In genomic region chr17:6317339-6317985, GRCm38 (mm10) we compare ENCODE assay signal across 8 mouse cellular contexts. TPM values are rescaled to one million over a fixed set of nuclear protein-coding genes. Genes with fewer than 3 reads are reported as not detected.
DNase-seq lines count a peak whose midpoint lies in the region; ATAC-seq and TF ChIP-seq lines count a peak whose summit lies in the region.
"Not testable (repeated sequence)": the region's sequence is repeated elsewhere in the genome, so short reads cannot be mapped to it uniquely, and the experiment has no call there.

TSS of gene Dynlt1a (minus strand) at chr17:6317500.

- not testable (repeated sequence) for H3K27ac ChIP-seq in CH12.LX (ENCODE audit: insufficient read depth, low read depth); heart, embryonic 15.5 days; liver, embryonic 13.5 days; stomach, embryonic 14.5 days (ENCODE audit: low read length)
- H3K27ac ChIP-seq in forebrain, embryonic 10.5 days = peak within 1 kb of the TSS; percentile 58; the same call in 1 of the 2 replicates

- not testable (repeated sequence) for H3K36me3 ChIP-seq in CH12.LX (replicated peaks in 1 of 2; ENCODE audit: control insufficient read depth in 1 of 2, insufficient read depth in 1 of 2, low read length in 1 of 2); forebrain, embryonic 10.5 days (replicated peaks); heart, embryonic 15.5 days; liver, embryonic 13.5 days; stomach, embryonic 14.5 days (ENCODE audit: control insufficient read depth, insufficient read depth, low read length)

- H3K4me2 ChIP-seq in CH12.LX (ENCODE audit: insufficient read depth, low read depth, poor library complexity, severe bottlenecking) = peak within 1 kb of the TSS; percentile 36
- H3K4me2 ChIP-seq in heart, embryonic 15.5 days = peak within 1 kb of the TSS; percentile 80
- peak within 1 kb of the TSS; percentile 76 for H3K4me2 ChIP-seq in liver, embryonic 13.5 days
- peak within 1 kb of the TSS; percentile 44 for H3K4me2 ChIP-seq in stomach, embryonic 14.5 days (replicated peaks; ENCODE audit: low read depth, low read length)

- peaks cover 4 to 11% of the 10 kb centered on the region in 2 experiments for H3K4me1 ChIP-seq in CH12.LX (ENCODE audit: control insufficient read depth in 1 of 2, insufficient read depth in 2 of 2)
- not testable (repeated sequence) for H3K4me1 ChIP-seq in forebrain, embryonic 10.5 days; heart, embryonic 15.5 days (replicated peaks); liver, embryonic 13.5 days (replicated peaks); stomach, embryonic 14.5 days (ENCODE audit: control insufficient read depth, insufficient read depth, low read length)

- ATAC-seq in heart, embryonic 15.5 days (replicated peaks; ENCODE audit: insufficient number of reproducible peaks, insufficient read depth, low FRiP score, low read depth) = peak; percentile 92
- ATAC-seq in liver, embryonic 13.5 days (ENCODE audit: low read depth) = peak; percentile 95
- ATAC-seq in stomach, embryonic 14.5 days (ENCODE audit: insufficient number of reproducible peaks, insufficient read depth, low FRiP score, low read depth) = peak; percentile 96

- H3K9ac ChIP-seq in CH12.LX (ENCODE audit: insufficient read depth, low read depth) = peak within 1 kb of the TSS; percentile 71
- H3K9ac ChIP-seq in heart, embryonic 15.5 days = peak within 1 kb of the TSS; percentile 40; the same call in 1 of the 2 replicates
- peak within 1 kb of the TSS; percentile 74 for H3K9ac ChIP-seq in liver, embryonic 13.5 days
- H3K9ac ChIP-seq in stomach, embryonic 14.5 days (replicated peaks; ENCODE audit: low read depth, low read length) = not testable (repeated sequence)

- TF ChIP-seq RAD21 in CH12.LX (IDR thresholded peaks at IDR 0.05; ENCODE audit: low read depth, low read length) = not testable (repeated sequence)

- H3K79me2 ChIP-seq in CH12.LX (replicated peaks; ENCODE audit: control insufficient read depth, extremely low read depth, insufficient read depth, poor library complexity, severe bottlenecking) = not testable (repeated sequence)

- dilution Hi-C loops in CH12.LX (cut with MboI; ENCODE audit: extremely low pct_ligation_motif_present, extremely low pct_unique_long_range_greater_than_20kb, low sequenced_read_pairs) = not testable (repeated sequence)

- H3K27me3 ChIP-seq in CH12.LX (replicated peaks); forebrain, embryonic 10.5 days (ENCODE audit: poor library complexity, severe bottlenecking); heart, embryonic 15.5 days; liver, embryonic 13.5 days; stomach, embryonic 14.5 days (ENCODE audit: control insufficient read depth, insufficient read depth, low read length): not testable (repeated sequence)

- WGBS in forebrain, embryonic 10.5 days = 11% methylated on average over 23 of the region's 23 CpGs
- WGBS in heart, embryonic 15.5 days = 6% methylated on average over 23 of the region's 23 CpGs
- 3% methylated on average over 23 of the region's 23 CpGs for WGBS in liver, embryonic 13.5 days (ENCODE audit: insufficient replicate concordance)
- WGBS in stomach, embryonic 14.5 days = 7% methylated on average over 23 of the region's 23 CpGs

- TF ChIP-seq CTCF in CH12.LX (conservative IDR thresholded peaks at IDR 0.05 in 1 of 2, IDR thresholded peaks at IDR 0.05 in 1 of 2; ENCODE audit: low read depth in 2 of 2, low read length in 2 of 2) = not testable (repeated sequence)

- TF ChIP-seq POLR2A in CH12.LX (IDR thresholded peaks at IDR 0.05; ENCODE audit: low read depth, low read length) = peak; percentile 59

- not testable (repeated sequence) for TF ChIP-seq EP300 in CH12.LX (IDR thresholded peaks at IDR 0.05; ENCODE audit: low read length)

- H3K9me3 ChIP-seq in CH12.LX (replicated peaks; ENCODE audit: low read length); forebrain, embryonic 10.5 days; heart, embryonic 15.5 days (replicated peaks); liver, embryonic 13.5 days (replicated peaks); stomach, embryonic 14.5 days (ENCODE audit: control insufficient read depth, low read depth, low read length): not testable (repeated sequence)

- DNase-seq in CH12.LX (ENCODE audit: extremely low read depth) = peak; percentile 92
- DNase-seq in c-Kit-positive CD71-negative TER-119-negative erythroid progenitor cells, embryonic 14.5 days (ENCODE audit: low read depth) = peak; percentile 45
- peak; percentile 95 for DNase-seq in forebrain, embryonic 10.5 days (ENCODE audit: extremely low spot score, low spot score)
- DNase-seq in kidney, postnatal 25 days = peak; percentile 96 to 98
- peak; percentile 98 for DNase-seq in liver, embryonic 13.5 days
- DNase-seq in natural killer cell, adult 2 months (ENCODE audit: low spot score in 2 of 2) = peak; percentile 96 to 98

- in situ Hi-C loops in CH12.LX (cut with MboI; ENCODE audit: low pct_ligation_motif_present, low pct_unique_long_range_greater_than_20kb, low sequenced_read_pairs) = not testable (repeated sequence)

- peak within 1 kb of the TSS; percentile 35 to 90 (median 46) for H3K4me3 ChIP-seq in CH12.LX (replicated peaks in 1 of 3; ENCODE audit: low read depth in 2 of 3, low read length in 2 of 3, poor library complexity in 1 of 3)
- H3K4me3 ChIP-seq in forebrain, embryonic 10.5 days = peak within 1 kb of the TSS; percentile 54
- H3K4me3 ChIP-seq in heart, embryonic 15.5 days = peak within 1 kb of the TSS; percentile 54
- H3K4me3 ChIP-seq in liver, embryonic 13.5 days (replicated peaks) = peak within 1 kb of the TSS; percentile 63
- peak within 1 kb of the TSS; percentile 29 for H3K4me3 ChIP-seq in stomach, embryonic 14.5 days (ENCODE audit: low read depth, low read length)

TF ChIP-seq in CH12.LX, 34 proteins besides CTCF, POLR2A, EP300 and RAD21:
- peak; percentile 37; the same call in 1 of the 2 replicates for TF ChIP-seq TCF12 (IDR thresholded peaks at IDR 0.05; ENCODE audit: low read depth, low read length)
- peak; percentile 83 for TF ChIP-seq NRF1 (IDR thresholded peaks at IDR 0.05; ENCODE audit: low read depth, low read length)

RNA-seq across cellular contexts. Expression of gene Dynlt1a, which starts in this region (rescaled TPM):
- total RNA-seq in CH12.LX (2012; rRNA removed) = 11.8 and 14.6 TPM in 2 replicates
- 33.5 and 38.2 TPM in 2 replicates for total RNA-seq in CH12.LX (2014; rRNA removed)
- 21.5 and 22.9 TPM in 2 replicates for polyA plus RNA-seq in CH12.LX (2012; ENCODE audit: insufficient read length, low read depth)
- 22.2 and 25.9 TPM in 2 replicates for polyA plus RNA-seq in forebrain, embryonic 10.5 days (2016; fragmentation: Nextera tagmentation; extraction: Ambion mirVana)
- polyA plus RNA-seq in heart, embryonic 15.5 days (2015; fragmentation: Nextera tagmentation; extraction: Ambion mirVana) = 10.4 and 11.3 TPM in 2 replicates
- polyA plus RNA-seq in liver, embryonic 13.5 days (2015; fragmentation: Nextera tagmentation; extraction: Ambion mirVana) = 5.6 and 7.0 TPM in 2 replicates
- 16.5 and 20.1 TPM in 2 replicates for polyA plus RNA-seq in stomach, embryonic 14.5 days (2014; fragmentation: Nextera tagmentation; extraction: Ambion mirVana)

Comparison
In these comparisons a context has a peak if more than half of its experiments do, and no peak if none do; other contexts are left out.
1. DNase-seq: peak in every context shown above with its lines; median percentile 98 in liver, embryonic 13.5 days; 97 in kidney, postnatal 25 days; 97 in natural killer cell, adult 2 months; 95 in forebrain, embryonic 10.5 days; 92 in CH12.LX; 45 in c-Kit-positive CD71-negative TER-119-negative erythroid progenitor cells, embryonic 14.5 days.